Mouse (Mus musculus): Measurements from ENCODE around the gene Fam53b. TPM values are rescaled to one million over a fixed set of nuclear protein-coding genes. Genes with fewer than 3 reads are reported as not detected.

Fam53b gene
- 25.0 and 25.3 TPM in 2 replicates for polyA plus RNA-seq (2016; fragmentation: Nextera tagmentation; extraction: Ambion mirVana)

DNA sequence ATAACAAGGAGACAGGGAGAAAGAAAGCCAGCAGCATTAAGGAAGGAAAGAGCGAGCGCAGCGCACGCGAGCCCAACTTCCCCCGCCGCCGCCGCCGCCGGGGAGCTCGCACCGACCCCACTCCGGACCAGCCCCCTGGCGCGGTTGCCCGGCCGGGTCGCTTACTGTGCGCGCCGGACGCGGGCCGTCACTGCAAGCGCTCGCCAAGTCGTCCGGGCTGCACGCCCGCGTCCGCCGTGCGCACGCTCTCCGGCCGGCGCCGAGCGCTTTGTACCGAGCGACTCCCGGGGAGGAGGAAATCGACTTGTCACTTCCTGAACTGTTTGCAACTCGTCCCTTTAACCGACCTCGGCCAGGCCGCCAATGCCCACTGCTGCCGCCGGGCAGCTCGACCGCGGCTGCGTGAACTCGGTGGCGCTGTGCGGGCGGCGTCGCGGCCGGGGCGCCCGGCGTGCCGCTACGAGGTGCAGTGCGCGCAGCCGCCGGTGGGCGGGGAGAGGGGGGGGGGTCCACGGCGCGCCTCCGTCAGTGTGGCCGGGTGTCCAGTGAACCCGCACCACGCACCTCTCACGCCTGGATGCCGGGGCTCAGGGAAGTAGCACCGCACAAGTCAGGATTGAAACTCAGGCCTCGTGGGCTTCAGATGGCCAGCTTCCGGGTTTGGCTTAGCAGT lies at the start of gene Fam53b:
Gene Fam53b (minus strand): TSS at position 471 of the 673 bp plus-strand sequence.
- WGBS, result under 1% methylated on average over 72 of the region's 85 CpGs
- H3K4me3 ChIP-seq, result peak within 1 kb of the TSS; percentile 67
- H3K36me3 ChIP-seq, result no peaks in the 10 kb centered on the region
- peak within 1 kb of the TSS; percentile 74 for H3K27ac ChIP-seq
- peaks cover 45% of the 10 kb centered on the region for H3K4me1 ChIP-seq
- H3K4me2 ChIP-seq (replicated peaks), result peak within 1 kb of the TSS; percentile 86
- peak within 1 kb of the TSS; percentile 86 for H3K9ac ChIP-seq
- no peaks in the 10 kb centered on the region for H3K27me3 ChIP-seq (replicated peaks)
- peak; percentile 54 for ATAC-seq (ENCODE audit: low FRiP score, low read depth)
- no peaks in the 10 kb centered on the region for H3K9me3 ChIP-seq

DNA sequence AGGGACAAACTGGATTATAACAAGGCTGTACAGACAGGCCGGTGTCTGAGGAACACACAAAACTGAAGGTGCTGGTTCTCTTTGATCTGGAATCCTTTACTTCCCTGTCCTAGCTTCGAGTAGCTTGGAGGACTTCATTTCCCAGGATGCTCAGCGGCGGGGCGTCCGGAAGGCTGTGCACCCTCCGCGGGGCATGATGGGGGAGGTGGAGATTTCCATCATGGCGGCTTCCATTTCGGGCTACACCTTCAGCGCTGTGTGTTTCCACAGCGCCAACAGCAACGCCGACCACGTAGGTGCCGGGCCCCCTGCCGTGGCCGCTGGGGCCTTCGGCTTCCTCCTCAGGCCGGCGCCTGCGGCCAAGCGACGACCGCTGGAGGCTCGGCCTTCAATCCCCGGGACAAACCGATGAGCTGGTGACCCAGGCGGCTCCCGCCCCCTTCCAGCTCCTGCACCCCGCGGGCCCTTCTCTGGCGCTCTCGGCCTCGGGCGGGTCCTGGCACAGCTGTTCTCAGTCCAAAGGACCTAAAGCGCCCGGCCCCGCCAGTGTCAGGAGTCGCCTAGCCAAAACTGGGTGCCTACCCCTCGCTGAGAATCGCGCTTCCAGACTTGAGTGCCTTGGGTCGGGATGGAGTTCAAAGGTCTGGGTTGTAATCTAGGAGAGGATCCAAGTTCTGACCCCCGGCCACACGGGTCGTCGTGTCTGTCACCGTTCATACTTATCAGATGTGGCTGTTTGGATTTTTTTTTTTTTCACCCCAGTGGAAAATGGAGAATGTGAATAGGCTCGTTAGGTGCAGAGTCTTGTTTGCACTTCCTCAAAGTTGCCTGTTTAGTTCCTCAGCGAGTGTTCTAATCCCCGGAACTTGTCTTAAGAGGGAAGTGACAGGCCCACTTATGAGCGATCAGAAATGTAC lies 45.6 kb upstream of the Fam53b start, which contains the start of gene Abraxas2:
Gene Abraxas2 (plus strand): TSS at position 184 of the 917 bp plus-strand sequence.
- peak within 1 kb of the TSS; percentile 70 for H3K4me2 ChIP-seq (replicated peaks)
- no peaks in the 10 kb centered on the region for H3K9me3 ChIP-seq
- H3K27ac ChIP-seq, result no peak within 1 kb of the TSS
- H3K36me3 ChIP-seq, result no peaks in the 10 kb centered on the region
- WGBS, result 1% methylated on average over 53 of the region's 53 CpGs
- peak; percentile 87 for ATAC-seq (ENCODE audit: low FRiP score, low read depth)
- peaks cover 9% of the 10 kb centered on the region for H3K4me1 ChIP-seq
- H3K27me3 ChIP-seq (replicated peaks), result no peaks in the 10 kb centered on the region
- peak within 1 kb of the TSS; percentile 89 for H3K4me3 ChIP-seq
- H3K9ac ChIP-seq, result peak within 1 kb of the TSS; percentile 78

DNA sequence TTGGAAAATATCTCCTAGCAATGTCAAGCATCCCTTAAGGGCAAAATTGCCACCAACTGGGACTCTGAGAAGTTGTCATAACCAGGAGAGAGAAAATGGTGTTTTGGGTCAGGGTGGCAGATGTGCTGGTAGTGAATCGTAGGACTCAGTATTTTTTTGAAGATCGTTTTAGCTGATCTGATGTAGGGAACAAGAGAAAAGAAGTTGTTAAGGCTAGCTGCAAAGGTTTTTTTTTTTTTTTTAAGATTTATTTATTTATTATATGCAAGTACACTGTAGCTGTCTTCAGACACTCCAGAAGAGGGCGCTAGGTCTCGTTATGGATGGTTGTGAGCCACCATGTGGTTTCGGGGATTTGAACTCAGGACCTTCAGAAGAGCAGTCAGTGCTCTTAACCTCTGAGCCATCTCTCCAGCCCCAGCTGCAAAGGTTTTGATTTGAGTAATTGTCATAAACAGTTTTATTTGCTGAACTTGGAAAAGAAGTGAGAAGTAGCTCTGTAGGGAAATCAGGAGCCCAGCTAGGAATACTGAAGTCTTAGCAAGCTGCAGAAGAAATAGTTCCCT lies 44.4 kb upstream of the Fam53b start:
- peaks cover 9% of the 10 kb centered on the region for H3K4me1 ChIP-seq
- no peak overlapping the region for H3K9ac ChIP-seq
- no peaks in the 10 kb centered on the region for H3K27me3 ChIP-seq (replicated peaks)
- no peak overlapping the region for H3K4me2 ChIP-seq (replicated peaks)
- no peaks in the 10 kb centered on the region for H3K9me3 ChIP-seq
- ATAC-seq (ENCODE audit: low FRiP score, low read depth), result no peak
- H3K27ac ChIP-seq, result no peak overlapping the region
- H3K36me3 ChIP-seq, result no peaks in the 10 kb centered on the region
- WGBS, result 72% methylated on average over 5 of the region's 5 CpGs
- H3K4me3 ChIP-seq, result no peak overlapping the region

DNA sequence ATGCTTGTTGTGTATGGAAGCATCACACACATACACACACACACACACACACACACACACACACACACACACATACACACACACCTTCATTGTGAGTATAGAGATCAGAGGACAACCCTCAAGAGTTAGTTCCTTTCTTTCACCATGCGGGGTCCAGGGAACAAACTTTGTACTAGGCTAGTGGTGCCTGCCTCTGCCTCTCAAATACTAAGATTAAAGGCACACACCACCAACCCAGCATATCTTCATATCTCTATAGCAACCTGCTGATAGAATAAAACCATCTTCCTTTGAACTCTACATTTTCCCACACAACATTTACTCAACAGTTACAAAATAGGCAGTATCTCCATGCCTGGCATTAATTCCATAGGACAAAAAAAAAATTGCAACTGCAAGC lies 42.4 kb upstream of the Fam53b start:
- H3K4me1 ChIP-seq, result peaks cover 12% of the 10 kb centered on the region
- no peak overlapping the region for H3K4me2 ChIP-seq (replicated peaks)
- WGBS, result 88% methylated on average over 1 of the region's 1 CpGs
- no peak for ATAC-seq (ENCODE audit: low FRiP score, low read depth)
- no peak overlapping the region for H3K27ac ChIP-seq
- H3K4me3 ChIP-seq, result no peak overlapping the region
- no peak overlapping the region for H3K9ac ChIP-seq
- no peaks in the 10 kb centered on the region for H3K36me3 ChIP-seq
- no peaks in the 10 kb centered on the region for H3K27me3 ChIP-seq (replicated peaks)
- H3K9me3 ChIP-seq, result no peaks in the 10 kb centered on the region

DNA sequence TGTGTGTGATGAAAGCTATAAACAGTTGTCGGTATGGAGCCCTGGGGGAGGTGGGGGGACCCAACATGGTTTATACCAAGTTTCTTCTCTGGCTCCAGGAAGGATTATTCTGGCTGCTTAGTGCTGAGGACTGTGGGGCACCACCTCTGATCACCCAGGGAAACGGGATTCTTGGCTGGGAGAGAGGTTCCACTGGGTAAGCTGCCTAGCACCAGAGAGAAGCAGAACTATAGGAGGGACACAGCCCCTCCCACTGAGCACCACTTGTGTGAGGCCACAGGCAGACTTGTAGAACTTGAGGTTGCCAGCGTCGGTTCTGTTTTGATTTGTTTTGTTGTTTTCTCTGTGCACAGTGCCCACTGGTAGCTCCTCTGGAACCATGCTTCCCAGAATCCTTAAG lies 40.3 kb upstream of the Fam53b start:
- Histone ChIP-seq H3K9ac (no peak overlapping the region), H3K4me1 (0 out of 2 replicates have a peak, but pooled peaks cover 3% of the 10 kb centered on the region), H3K27ac (no peak overlapping the region), H3K4me3 (no peak overlapping the region), H3K4me2 (replicated peaks) (no peak overlapping the region), H3K9me3 (no peaks in the 10 kb centered on the region), H3K36me3 (peaks cover 11% of the 10 kb centered on the region), H3K27me3 (replicated peaks) (no peaks in the 10 kb centered on the region)
- ATAC-seq (ENCODE audit: low FRiP score, low read depth), result no peak
- 76% methylated on average over 4 of the region's 4 CpGs for WGBS

DNA sequence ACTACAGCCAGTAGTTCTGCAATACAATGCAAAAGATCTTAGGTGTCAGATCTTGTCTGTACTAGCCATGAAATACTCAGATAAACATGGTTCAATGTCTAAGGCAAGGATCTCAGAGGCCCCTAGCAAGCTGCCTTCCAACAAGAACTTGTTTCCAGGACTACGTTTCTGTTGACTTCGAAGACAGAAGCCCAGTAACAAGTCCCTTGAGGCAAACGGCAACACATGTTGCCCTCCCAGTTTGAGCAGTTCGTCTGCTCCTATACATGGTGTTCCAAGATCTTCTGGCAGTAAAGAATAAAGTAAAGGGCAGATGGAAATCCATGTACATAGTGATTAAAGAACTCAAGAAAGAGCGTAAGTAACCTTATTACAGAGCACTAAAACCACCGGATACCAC lies 39.7 kb upstream of the Fam53b start:
- Histone ChIP-seq H3K4me3 (no peak overlapping the region), H3K9me3 (no peaks in the 10 kb centered on the region), H3K4me1 (0 out of 2 replicates have a peak, but pooled peaks cover 3% of the 10 kb centered on the region), H3K4me2 (replicated peaks) (no peak overlapping the region), H3K27me3 (replicated peaks) (no peaks in the 10 kb centered on the region), H3K9ac (no peak overlapping the region), H3K27ac (no peak overlapping the region), H3K36me3 (peaks cover 17% of the 10 kb centered on the region)
- WGBS, result 84% methylated on average over 6 of the region's 6 CpGs
- ATAC-seq (ENCODE audit: low FRiP score, low read depth), result no peak

DNA sequence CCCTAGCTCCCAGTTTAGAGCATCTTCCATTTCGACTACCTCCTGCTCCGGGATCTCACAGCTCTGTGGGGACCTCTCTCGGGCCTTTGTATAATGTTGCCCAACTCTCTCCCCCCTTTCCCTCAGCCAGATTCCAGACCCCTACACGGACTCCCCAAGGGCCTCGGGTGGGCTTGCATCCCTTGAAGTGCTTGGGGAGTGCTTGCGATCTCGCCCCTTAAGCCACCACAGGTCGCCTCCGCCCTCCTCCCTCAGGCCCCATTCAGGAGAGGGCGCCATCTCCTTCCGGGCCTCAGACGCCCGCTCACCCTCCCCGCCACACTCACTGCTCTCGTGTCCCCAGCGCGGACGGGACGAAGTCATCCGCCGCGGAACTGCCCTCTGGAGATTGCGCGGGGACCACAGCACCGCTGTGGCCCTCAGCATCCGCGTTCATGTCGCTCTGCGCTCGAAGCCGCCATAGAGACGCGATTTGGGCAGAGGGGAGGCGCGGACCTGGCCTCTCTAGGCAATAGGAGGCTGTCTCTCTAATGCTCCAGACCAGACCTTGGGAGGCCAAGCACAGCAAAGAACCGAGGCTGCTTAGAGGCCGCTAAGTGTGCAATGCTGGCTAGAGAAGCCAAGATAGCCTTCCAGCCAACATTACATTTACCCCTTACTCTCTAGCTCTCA lies 38.6 kb upstream of the Fam53b start, which contains the start of gene Eef1akmt2:
Gene Eef1akmt2 (minus strand): TSS at position 501 of the 672 bp plus-strand sequence.
- Histone ChIP-seq H3K4me1 (0 out of 2 replicates have a peak, but pooled peaks cover 3% of the 10 kb centered on the region), H3K4me2 (replicated peaks) (peak within 1 kb of the TSS; percentile 65), H3K9me3 (no peaks in the 10 kb centered on the region), H3K27me3 (replicated peaks) (no peaks in the 10 kb centered on the region), H3K27ac (peak within 1 kb of the TSS; percentile 93), H3K36me3 (peaks cover 26% of the 10 kb centered on the region), H3K4me3 (peak within 1 kb of the TSS; percentile 66), H3K9ac (peak within 1 kb of the TSS; percentile 87)
- under 1% methylated on average over 37 of the region's 37 CpGs for WGBS
- ATAC-seq (ENCODE audit: low FRiP score, low read depth), result peak; percentile 94

DNA sequence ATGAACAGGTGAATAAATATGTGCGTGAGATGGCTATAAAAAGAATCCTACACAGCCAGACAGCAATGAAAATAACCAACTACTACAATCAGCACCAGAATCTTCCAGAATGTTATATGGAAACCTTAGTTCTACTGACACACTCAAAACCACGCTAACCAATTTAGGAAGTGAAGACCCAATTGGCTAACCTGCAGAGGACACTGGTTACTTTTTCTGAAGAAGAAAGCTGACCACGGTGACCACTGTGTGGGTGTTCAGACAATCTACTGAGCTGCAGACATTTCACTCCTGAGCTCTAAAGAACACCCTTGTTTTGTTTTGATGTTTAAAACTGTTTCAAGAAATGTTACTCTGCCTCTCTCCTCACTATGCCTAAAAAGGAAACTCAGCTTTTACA lies 29.5 kb upstream of the Fam53b start:
- WGBS, result 91% methylated on average over 3 of the region's 3 CpGs
- Histone ChIP-seq H3K9ac (no peak overlapping the region), H3K4me2 (replicated peaks) (no peak overlapping the region), H3K27me3 (replicated peaks) (no peaks in the 10 kb centered on the region), H3K36me3 (peaks cover 26% of the 10 kb centered on the region), H3K9me3 (no peaks in the 10 kb centered on the region), H3K4me1 (no peaks in the 10 kb centered on the region), H3K27ac (no peak overlapping the region), H3K4me3 (no peak overlapping the region)
- ATAC-seq (ENCODE audit: low FRiP score, low read depth), result no peak

DNA sequence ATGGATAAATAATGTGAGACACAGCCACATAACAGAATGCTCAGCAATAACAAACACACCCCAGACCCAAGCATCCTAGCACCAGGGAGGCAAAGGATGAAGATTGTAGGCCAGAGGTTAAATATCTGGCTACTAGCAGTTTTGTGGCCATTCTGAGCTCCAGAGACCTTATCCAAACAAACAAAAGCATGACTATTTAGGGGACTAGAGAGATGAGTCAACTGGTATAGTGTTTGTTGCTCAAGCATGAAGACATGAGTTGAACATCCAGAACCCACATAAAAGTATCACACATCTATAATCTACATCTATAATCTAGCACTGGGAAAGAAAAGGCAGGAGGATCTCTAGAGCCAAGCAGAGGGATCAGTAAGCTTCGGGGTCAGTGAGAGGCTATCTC lies 28.8 kb upstream of the Fam53b start:
- Histone ChIP-seq H3K9ac (no peak overlapping the region), H3K4me1 (no peaks in the 10 kb centered on the region), H3K36me3 (peaks cover 19% of the 10 kb centered on the region), H3K9me3 (no peaks in the 10 kb centered on the region), H3K27ac (no peak overlapping the region), H3K4me3 (no peak overlapping the region), H3K27me3 (replicated peaks) (no peaks in the 10 kb centered on the region), H3K4me2 (replicated peaks) (no peak overlapping the region)
- WGBS, result 87% methylated on average over 1 of the region's 1 CpGs
- ATAC-seq (ENCODE audit: low FRiP score, low read depth), result no peak

DNA sequence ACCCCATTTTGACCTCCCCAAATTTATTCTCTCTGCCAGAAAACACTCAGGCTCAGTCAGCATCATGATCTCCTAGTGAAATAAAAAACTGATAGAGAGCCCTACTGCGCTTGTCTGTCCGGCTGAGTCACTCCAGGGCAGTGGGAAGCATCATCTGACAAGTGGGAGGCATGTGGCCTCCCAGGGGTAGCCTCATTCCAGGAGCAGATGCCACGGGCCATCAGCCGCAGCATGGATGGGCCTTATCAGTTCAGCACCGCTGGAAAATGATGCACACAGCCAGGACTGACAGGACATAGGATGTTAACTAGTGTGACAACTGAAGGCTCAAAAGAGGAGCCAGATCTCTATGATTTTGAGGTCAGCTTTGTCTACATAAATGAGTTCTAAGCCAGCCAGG lies 27.6 kb upstream of the Fam53b start:
- H3K4me1 ChIP-seq, result no peaks in the 10 kb centered on the region
- H3K9ac ChIP-seq, result no peak overlapping the region
- H3K9me3 ChIP-seq, result no peaks in the 10 kb centered on the region
- ATAC-seq (ENCODE audit: low FRiP score, low read depth), result no peak
- peaks cover 19% of the 10 kb centered on the region for H3K36me3 ChIP-seq
- no peak overlapping the region for H3K27ac ChIP-seq
- H3K4me3 ChIP-seq, result no peak overlapping the region
- 79% methylated on average over 5 of the region's 5 CpGs for WGBS
- no peaks in the 10 kb centered on the region for H3K27me3 ChIP-seq (replicated peaks)
- H3K4me2 ChIP-seq (replicated peaks), result no peak overlapping the region

DNA sequence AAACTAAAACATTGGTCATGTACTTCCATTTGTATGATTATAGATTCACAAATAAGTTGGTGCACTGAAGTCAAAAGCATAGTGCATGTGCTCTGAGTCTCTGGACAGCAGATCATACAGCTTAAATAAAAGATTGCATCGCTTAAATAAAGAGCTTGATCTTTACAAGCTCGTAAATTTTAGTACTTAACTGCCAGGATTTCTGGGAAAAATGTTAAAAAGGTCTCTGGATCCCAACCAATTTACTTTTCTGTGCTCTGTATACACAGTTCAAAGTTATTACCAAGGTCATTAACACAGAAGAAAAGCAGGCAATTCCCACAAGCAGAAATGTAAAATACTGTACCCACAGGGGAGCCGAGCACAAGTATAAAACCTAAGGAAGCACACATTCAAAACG lies 17.3 kb upstream of the Fam53b start:
- H3K4me2 ChIP-seq (replicated peaks), result no peak overlapping the region
- ATAC-seq (ENCODE audit: low FRiP score, low read depth), result no peak
- peaks cover 43% of the 10 kb centered on the region for H3K36me3 ChIP-seq
- H3K9ac ChIP-seq, result no peak overlapping the region
- no peak overlapping the region for H3K27ac ChIP-seq
- H3K4me3 ChIP-seq, result no peak overlapping the region
- H3K9me3 ChIP-seq, result no peaks in the 10 kb centered on the region
- 71% methylated on average over 4 of the region's 4 CpGs for WGBS
- H3K4me1 ChIP-seq, result no peaks in the 10 kb centered on the region
- H3K27me3 ChIP-seq (replicated peaks), result no peaks in the 10 kb centered on the region
